Mouse (Mus musculus) hindbrain, embryonic 11.5 days (tissue): ENCODE measurements around the gene Saa2. TPM values are rescaled to one million over a fixed set of nuclear protein-coding genes. Genes with fewer than 3 reads are reported as not detected.
A peak's percentile ranks its signal among the peaks of the same experiment; 100 is the strongest.

Experiments used
- ATAC-seq: fragments of 200-750 bp; cut with Nextera tagmentation; 2 replicates; pipeline ENCODE4 v1.8.0; 2017; ENCODE audit warnings: mild to moderate bottlenecking, moderate TSS enrichment, moderate library complexity; ENCODE audit not compliant: low FRiP score
- DNase-seq: peaks from one replicate; pipeline ENCODE4 v3.0.0-alpha.2; 2015; ENCODE audit warnings: low spot score
- H3K27ac ChIP-seq: fragments of 300-500 bp; sonication (generic); 2 replicates; pipeline ENCODE4 v1.5.1; 2014; ENCODE audit warnings: mild to moderate bottlenecking, low read depth, low read length
- H3K27me3 ChIP-seq: fragments of 300-500 bp; sonication (generic); 2 replicates; pipeline ENCODE4 v1.6.1; 2014; ENCODE audit warnings: mild to moderate bottlenecking, low read length, moderate library complexity, mixed read lengths; ENCODE audit not compliant: control insufficient read depth, insufficient read depth
- H3K36me3 ChIP-seq: fragments of 300-500 bp; sonication (generic); 2 replicates; pipeline ENCODE4 v1.6.1; 2014; ENCODE audit warnings: mild to moderate bottlenecking, low read length, moderate library complexity, mixed read lengths; ENCODE audit not compliant: control insufficient read depth, insufficient read depth
- H3K4me1 ChIP-seq: fragments of 300-500 bp; sonication (generic); replicated peaks from 2 replicates; pipeline ENCODE4 v1.6.1; 2014; ENCODE audit warnings: low read length, mixed read lengths; ENCODE audit not compliant: control insufficient read depth, insufficient read depth
- H3K4me2 ChIP-seq: fragments of 300-500 bp; sonication (generic); replicated peaks from 2 replicates; pipeline ENCODE4 v1.6.1; 2014; ENCODE audit warnings: mild to moderate bottlenecking, low read depth, low read length
- H3K4me3 ChIP-seq: fragments of 300-500 bp; sonication (generic); 2 replicates; pipeline ENCODE4 v1.5.1; 2014; ENCODE audit warnings: low read depth, low read length
- H3K9ac ChIP-seq: fragments of 300-500 bp; sonication (generic); 2 replicates; pipeline ENCODE4 v1.6.1; 2014; ENCODE audit warnings: low read depth, low read length
- H3K9me3 ChIP-seq: fragments of 300-500 bp; sonication (generic); 2 replicates; pipeline ENCODE4 v1.6.1; 2016; ENCODE audit warnings: low read length; ENCODE audit not compliant: control insufficient read depth
- WGBS: fragments of 180-500 bp; shearing (Covaris S2); extraction: QIAGEN DNeasy Blood & Tissue Kit; methylation state at CpG from one replicate; pipeline ENCODE4 v1.1.7; 2014; 5-methylcytosine and 5-hydroxymethylcytosine counted together
- polyA plus RNA-seq: library from polyadenylated mRNA; unstranded; fragments of >200 nt; fragmentation: Nextera tagmentation; extraction: Ambion mirVana; gene quantifications from 2 replicates; pipeline ENCODE4 v1.2.1, GENCODE M21; 2014

The Saa2 gene
- polyA plus RNA-seq, 1 experiment from 2014 or later = 0.31 TPM

DNA sequence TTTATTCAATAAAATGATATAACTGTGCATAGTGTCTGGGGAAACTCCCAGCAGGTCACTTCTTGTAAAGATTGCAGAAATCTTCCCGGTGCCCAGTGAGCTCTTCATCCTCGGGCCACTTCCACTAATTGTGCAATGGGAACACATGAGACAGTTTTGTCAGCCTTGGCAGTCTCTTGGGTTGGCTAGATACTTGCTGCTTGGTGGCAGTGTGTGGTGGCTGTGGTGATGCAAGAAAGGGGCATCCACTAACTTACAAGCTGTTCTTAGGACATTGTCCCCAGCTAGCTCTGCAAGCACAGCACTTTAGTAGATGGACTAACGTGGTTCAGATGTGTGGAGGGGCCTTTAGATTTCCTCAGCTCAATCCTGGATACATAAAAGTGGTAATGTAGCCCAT is 5.8 kb upstream of the Saa2 start:
- H3K27me3 ChIP-seq = no peaks in the 10 kb centered on the region
- H3K4me2 ChIP-seq = no peak overlapping the region
- H3K4me3 ChIP-seq = no peak overlapping the region
- H3K36me3 ChIP-seq = no peaks in the 10 kb centered on the region
- 85% methylated on average over 3 of the region's 3 CpGs for WGBS
- ATAC-seq (no peak), DNase-seq (no peak)
- H3K4me1 ChIP-seq = no peaks in the 10 kb centered on the region
- no peak overlapping the region for H3K27ac ChIP-seq
- no peaks in the 10 kb centered on the region for H3K9me3 ChIP-seq
- no peak overlapping the region for H3K9ac ChIP-seq

- no peak overlapping the region for H3K4me2 ChIP-seq
- H3K4me1 ChIP-seq = no peaks in the 10 kb centered on the region
- WGBS = 91% methylated on average over 7 of the region's 7 CpGs
- DNase-seq (no peak), ATAC-seq (no peak)
- H3K36me3 ChIP-seq = no peaks in the 10 kb centered on the region
- H3K9ac ChIP-seq = no peak overlapping the region
- no peaks in the 10 kb centered on the region for H3K9me3 ChIP-seq
- H3K27ac ChIP-seq = no peak overlapping the region
- no peaks in the 10 kb centered on the region for H3K27me3 ChIP-seq
- H3K4me3 ChIP-seq = no peak overlapping the region
These were observed 5.2 kb upstream of the Saa2 start for GRCm38 (mm10) chr7:46746381-46746780.

DNA sequence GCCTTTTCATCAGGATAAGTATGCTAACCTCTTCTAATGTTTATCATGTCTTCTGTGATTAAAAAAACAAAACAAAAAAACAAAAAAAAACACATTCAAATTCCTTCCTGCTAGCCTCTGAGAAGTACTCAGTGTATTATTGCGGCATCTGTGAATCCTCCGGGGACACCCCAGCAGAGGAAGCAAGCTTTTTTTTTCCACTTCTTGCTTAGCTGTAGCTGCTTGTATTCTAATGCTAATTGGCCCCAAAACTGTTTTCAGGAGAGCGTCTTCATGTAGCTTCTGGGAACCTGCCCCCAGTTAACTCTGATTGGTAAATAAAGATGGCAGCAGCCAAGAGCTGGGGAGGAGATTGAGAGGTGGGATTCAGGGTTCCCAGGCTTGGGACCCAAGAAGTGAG is 3.1 kb upstream of the Saa2 start:
- H3K27me3 ChIP-seq = no peaks in the 10 kb centered on the region
- no peak overlapping the region for H3K27ac ChIP-seq
- 45% methylated on average over 3 of the region's 3 CpGs for WGBS
- H3K4me3 ChIP-seq = no peak overlapping the region
- H3K4me1 ChIP-seq = no peaks in the 10 kb centered on the region
- no peaks in the 10 kb centered on the region for H3K36me3 ChIP-seq
- H3K9me3 ChIP-seq = no peaks in the 10 kb centered on the region
- no peak overlapping the region for H3K9ac ChIP-seq
- no peak for DNase-seq
- no peak for ATAC-seq
- no peak overlapping the region for H3K4me2 ChIP-seq

GRCm38 (mm10) chr7:46761049-46761795 is 9.6 kb downstream of the Saa2 start:
- peaks cover 11% of the 10 kb centered on the region; the same call in 1 of the 2 replicates for H3K36me3 ChIP-seq
- H3K4me2 ChIP-seq = no peak overlapping the region
- ATAC-seq (no peak), DNase-seq (no peak)
- H3K9ac ChIP-seq = no peak overlapping the region
- no peak overlapping the region for H3K27ac ChIP-seq
- no peak overlapping the region for H3K4me3 ChIP-seq
- no peaks in the 10 kb centered on the region for H3K27me3 ChIP-seq
- H3K9me3 ChIP-seq = no peaks in the 10 kb centered on the region
- H3K4me1 ChIP-seq = no peaks in the 10 kb centered on the region
- 81% methylated on average over 11 of the region's 11 CpGs for WGBS

DNA sequence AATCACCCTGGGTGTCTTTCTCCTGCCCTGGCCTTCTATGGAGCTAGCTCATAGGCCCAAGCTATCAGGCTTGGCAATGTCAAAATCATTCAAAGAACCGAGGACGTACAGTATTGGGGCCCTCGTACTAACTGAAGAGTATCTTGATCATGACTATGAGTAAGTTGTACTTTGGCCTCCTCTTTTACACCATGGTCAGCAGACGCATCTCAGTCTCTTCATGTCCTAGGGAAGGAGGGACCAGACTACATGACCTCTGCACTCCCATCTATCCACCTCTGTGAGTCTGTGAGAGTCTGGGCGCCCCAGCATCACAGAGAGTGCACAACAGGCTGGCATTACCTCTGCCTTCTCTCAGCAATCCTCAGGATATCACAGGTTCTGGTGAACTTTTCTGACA is 11.0 kb downstream of the Saa2 start:
- Histone ChIP-seq H3K4me1 (no peaks in the 10 kb centered on the region), H3K4me3 (no peak overlapping the region), H3K27ac (no peak overlapping the region), H3K4me2 (no peak overlapping the region), H3K9ac (no peak overlapping the region), H3K36me3 (peaks cover 11% of the 10 kb centered on the region; the same call in 1 of the 2 replicates), H3K9me3 (no peaks in the 10 kb centered on the region), H3K27me3 (no peaks in the 10 kb centered on the region)
- no peak for ATAC-seq
- no peak for DNase-seq
- 95% methylated on average over 5 of the region's 5 CpGs for WGBS

DNA sequence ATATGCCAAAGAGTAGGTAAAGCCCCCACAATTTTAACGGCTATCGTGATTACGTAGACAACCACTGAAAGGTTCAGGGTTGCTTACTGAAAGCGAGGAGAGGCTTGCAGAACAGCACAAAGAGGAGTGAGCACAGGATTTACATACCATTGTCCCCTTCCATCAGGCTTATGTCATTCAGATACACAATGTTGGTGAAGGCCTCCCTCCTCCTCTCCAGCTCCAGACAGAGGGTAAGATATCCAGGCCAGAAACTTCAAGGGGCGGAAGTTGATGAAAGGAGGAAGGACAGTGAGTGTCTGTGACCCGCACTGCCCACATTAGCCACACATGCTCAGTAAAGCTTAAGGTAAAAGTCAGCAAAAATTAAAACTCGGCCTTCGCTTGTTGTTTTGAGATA is 13.1 kb downstream of the Saa2 start:
- no peak for ATAC-seq
- Histone ChIP-seq H3K4me3 (no peak overlapping the region), H3K36me3 (peaks cover 17% of the 10 kb centered on the region; the same call in 1 of the 2 replicates), H3K4me2 (no peak overlapping the region), H3K9ac (no peak overlapping the region), H3K27ac (no peak overlapping the region), H3K27me3 (no peaks in the 10 kb centered on the region), H3K4me1 (no peaks in the 10 kb centered on the region), H3K9me3 (no peaks in the 10 kb centered on the region)
- no peak for DNase-seq
- 85% methylated on average over 8 of the region's 8 CpGs for WGBS

GRCm38 (mm10) chr7:46767371-46767770 is 15.8 kb downstream of the Saa2 start:
- Histone ChIP-seq H3K27me3 (no peaks in the 10 kb centered on the region), H3K27ac (no peak overlapping the region), H3K9me3 (no peaks in the 10 kb centered on the region), H3K4me2 (no peak overlapping the region), H3K4me3 (no peak overlapping the region), H3K36me3 (peaks cover 17% of the 10 kb centered on the region; the same call in 1 of the 2 replicates), H3K4me1 (no peaks in the 10 kb centered on the region), H3K9ac (no peak overlapping the region)
- ATAC-seq (no peak), DNase-seq (no peak)

DNA sequence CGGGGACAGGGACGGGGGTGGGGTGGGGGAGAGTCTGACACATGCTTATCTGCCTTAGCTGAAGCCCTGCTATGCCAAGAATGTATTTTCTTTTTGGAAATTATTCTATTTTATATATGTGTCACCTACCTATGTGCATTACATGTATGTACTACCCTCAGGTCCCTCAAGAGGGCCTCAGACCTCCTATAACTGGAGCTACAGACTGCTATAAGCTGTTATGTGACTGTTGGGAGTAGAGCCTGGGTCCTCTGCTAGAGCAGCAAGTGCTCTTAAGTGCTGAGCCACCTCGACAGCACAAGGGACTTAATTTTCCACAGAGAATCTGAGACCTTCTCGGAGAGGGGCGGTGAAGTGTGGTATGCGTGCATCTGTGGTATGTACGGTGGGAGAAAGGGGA is 16.9 kb downstream of the Saa2 start:
- Histone ChIP-seq H3K36me3 (peaks cover 11% of the 10 kb centered on the region; the same call in 1 of the 2 replicates), H3K4me1 (no peaks in the 10 kb centered on the region), H3K4me3 (no peak overlapping the region), H3K9ac (no peak overlapping the region), H3K4me2 (no peak overlapping the region), H3K27me3 (no peaks in the 10 kb centered on the region), H3K9me3 (no peaks in the 10 kb centered on the region), H3K27ac (no peak overlapping the region)
- 90% methylated on average over 7 of the region's 7 CpGs for WGBS
- DNase-seq (no peak), ATAC-seq (no peak)

GRCm38 (mm10) chr7:46770706-46771105 is 19.1 kb downstream of the Saa2 start:
- Histone ChIP-seq H3K9ac (no peak overlapping the region), H3K27ac (no peak overlapping the region), H3K4me1 (no peaks in the 10 kb centered on the region), H3K4me3 (no peak overlapping the region), H3K4me2 (no peak overlapping the region), H3K36me3 (peaks cover 6% of the 10 kb centered on the region; the same call in 1 of the 2 replicates), H3K27me3 (no peaks in the 10 kb centered on the region), H3K9me3 (no peaks in the 10 kb centered on the region)
- ATAC-seq = no peak
- DNase-seq = peak; percentile 86
- WGBS = 75% methylated on average over 4 of the region's 4 CpGs
